Mouse (Mus musculus) forebrain, embryonic 13.5 days (tissue): Measurements from ENCODE around the gene Cbr4. TPM values are rescaled to one million over a fixed set of nuclear protein-coding genes. Genes with fewer than 3 reads are reported as not detected.

Experiments used
- ATAC-seq: fragments of 200-750 bp; cut with Nextera tagmentation; 2 replicates; pipeline ENCODE4 v1.8.0; 2017
- H3K27ac ChIP-seq: fragments of 300-500 bp; sonication (generic); 2 replicates; pipeline ENCODE4 v1.5.1; 2015; ENCODE audit warnings: inconsistent platforms, mild to moderate bottlenecking, moderate library complexity
- H3K27me3 ChIP-seq: fragments of 300-500 bp; sonication (generic); 2 replicates; pipeline ENCODE4 v1.6.1; 2015; ENCODE audit warnings: mild to moderate bottlenecking, inconsistent platforms
- H3K36me3 ChIP-seq: fragments of 300-500 bp; sonication (generic); 2 replicates; pipeline ENCODE4 v1.6.1; 2015; ENCODE audit warnings: mild to moderate bottlenecking, inconsistent platforms; ENCODE audit not compliant: poor library complexity, severe bottlenecking
- H3K4me1 ChIP-seq: fragments of 300-500 bp; sonication (generic); 2 replicates; pipeline ENCODE4 v1.6.1; 2015; ENCODE audit warnings: inconsistent platforms
- H3K4me2 ChIP-seq: fragments of 300-500 bp; sonication (generic); 2 replicates; pipeline ENCODE4 v1.6.1; 2015; ENCODE audit warnings: inconsistent platforms, mild to moderate bottlenecking, moderate library complexity
- H3K4me3 ChIP-seq: fragments of 300-500 bp; sonication (generic); 2 replicates; pipeline ENCODE4 v1.5.1; 2015; ENCODE audit warnings: mild to moderate bottlenecking, inconsistent platforms
- H3K9ac ChIP-seq: fragments of 300-500 bp; sonication (generic); 2 replicates; pipeline ENCODE4 v1.6.1; 2015; ENCODE audit warnings: mild to moderate bottlenecking, inconsistent platforms
- H3K9me3 ChIP-seq: fragments of 300-500 bp; sonication (generic); replicated peaks from 2 replicates; pipeline ENCODE4 v1.6.1; 2016; ENCODE audit warnings: inconsistent platforms
- WGBS: fragments of 180-500 bp; shearing (Covaris S2); methylation state at CpG from one replicate; pipeline ENCODE4 v1.1.7; 2015; 5-methylcytosine and 5-hydroxymethylcytosine counted together
- polyA plus RNA-seq: library from polyadenylated mRNA; unstranded; fragments of >200 nt; fragmentation: Nextera tagmentation; extraction: Ambion mirVana; gene quantifications from 2 replicates; pipeline ENCODE4 v1.2.1, GENCODE M21; 2015

Cbr4 gene
- polyA plus RNA-seq, 1 experiment from 2014 or later, result 25.1 TPM

GRCm38 (mm10) chr8:61532831-61533230 is 45.3 kb downstream of the Cbr4 start:
- Histone ChIP-seq H3K4me2 (no peak overlapping the region), H3K4me3 (no peak overlapping the region), H3K27me3 (no peaks in the 10 kb centered on the region), H3K9me3 (no peaks in the 10 kb centered on the region), H3K4me1 (no peaks in the 10 kb centered on the region), H3K9ac (no peak overlapping the region), H3K36me3 (peaks cover 48% of the 10 kb centered on the region), H3K27ac (no peak overlapping the region)
- no peak for ATAC-seq
- WGBS, result 89% methylated on average over 5 of the region's 5 CpGs

- 48% methylated on average over 15 of the region's 16 CpGs for WGBS
- Histone ChIP-seq H3K4me2 (no peak overlapping the region), H3K4me3 (no peak overlapping the region), H3K9ac (no peak overlapping the region), H3K27me3 (no peaks in the 10 kb centered on the region), H3K4me1 (no peaks in the 10 kb centered on the region), H3K9me3 (no peaks in the 10 kb centered on the region), H3K27ac (no peak overlapping the region), H3K36me3 (peaks cover 49% of the 10 kb centered on the region)
- ATAC-seq, result no peak
Measured at GRCm38 (mm10) chr8:61533356-61533926, 45.9 kb downstream of the Cbr4 start.

- ATAC-seq, result no peak
- H3K27ac ChIP-seq, result no peak overlapping the region
- H3K4me2 ChIP-seq, result no peak overlapping the region
Measured at GRCm38 (mm10) chr8:61535472-61535871, 47.9 kb downstream of the Cbr4 start.

GRCm38 (mm10) chr8:61537471-61537870 is 49.9 kb downstream of the Cbr4 start:
- Histone ChIP-seq H3K36me3 (peaks cover 37% of the 10 kb centered on the region), H3K4me3 (no peak overlapping the region), H3K4me2 (no peak overlapping the region), H3K9me3 (no peaks in the 10 kb centered on the region), H3K27ac (no peak overlapping the region), H3K9ac (no peak overlapping the region), H3K27me3 (no peaks in the 10 kb centered on the region), H3K4me1 (no peaks in the 10 kb centered on the region)
- no peak for ATAC-seq
- WGBS, result 87% methylated on average over 5 of the region's 5 CpGs

More at GRCm38 (mm10) chr8:61535472-61535871, 47.9 kb downstream of the Cbr4 start:
- Histone ChIP-seq H3K4me1 (no peaks in the 10 kb centered on the region), H3K27me3 (no peaks in the 10 kb centered on the region), H3K9me3 (no peaks in the 10 kb centered on the region), H3K36me3 (peaks cover 42% of the 10 kb centered on the region), H3K4me3 (no peak overlapping the region), H3K9ac (no peak overlapping the region)
- WGBS, result 83% methylated on average over 11 of the region's 11 CpGs

GRCm38 (mm10) chr8:61539828-61540500 is 52.4 kb downstream of the Cbr4 start:
- H3K4me2 ChIP-seq, result no peak overlapping the region
- H3K27me3 ChIP-seq, result no peaks in the 10 kb centered on the region
- H3K9ac ChIP-seq, result no peak overlapping the region
- no peak overlapping the region for H3K27ac ChIP-seq
- peak; percentile 80 for ATAC-seq
- peaks cover 30% of the 10 kb centered on the region for H3K36me3 ChIP-seq
- H3K9me3 ChIP-seq, result no peaks in the 10 kb centered on the region
- 48% methylated on average over 7 of the region's 7 CpGs for WGBS
- H3K4me1 ChIP-seq, result no peaks in the 10 kb centered on the region
- H3K4me3 ChIP-seq, result no peak overlapping the region

GRCm38 (mm10) chr8:61549585-61549984 is 62.1 kb downstream of the Cbr4 start:
- Histone ChIP-seq H3K4me2 (no peak overlapping the region), H3K9ac (no peak overlapping the region), H3K4me3 (no peak overlapping the region), H3K27me3 (no peaks in the 10 kb centered on the region), H3K9me3 (peaks cover 19% of the 10 kb centered on the region), H3K4me1 (0 out of 2 replicates have a peak, but pooled peaks cover 8% of the 10 kb centered on the region), H3K36me3 (peaks cover 36% of the 10 kb centered on the region), H3K27ac (no peak overlapping the region)
- no peak for ATAC-seq
- 76% methylated on average over 41 of the region's 41 CpGs for WGBS

GRCm38 (mm10) chr8:61550006-61550748 is 62.6 kb downstream of the Cbr4 start:
- H3K9me3 ChIP-seq, result peaks cover 19% of the 10 kb centered on the region
- H3K4me1 ChIP-seq, result 0 out of 2 replicates have a peak, but pooled peaks cover 8% of the 10 kb centered on the region
- H3K27me3 ChIP-seq, result no peaks in the 10 kb centered on the region
- no peak; the same call in 1 of the 2 replicates for ATAC-seq
- H3K27ac ChIP-seq, result no peak overlapping the region
- 59% methylated on average over 27 of the region's 27 CpGs for WGBS
- H3K4me3 ChIP-seq, result no peak overlapping the region
- peaks cover 36% of the 10 kb centered on the region for H3K36me3 ChIP-seq
- H3K4me2 ChIP-seq, result no peak overlapping the region
- no peak overlapping the region for H3K9ac ChIP-seq

- WGBS, result 62% methylated on average over 6 of the region's 6 CpGs
- H3K4me1 ChIP-seq, result 0 out of 2 replicates have a peak, but pooled peaks cover 8% of the 10 kb centered on the region
- peaks cover 19% of the 10 kb centered on the region for H3K9me3 ChIP-seq
- H3K27me3 ChIP-seq, result no peaks in the 10 kb centered on the region
- no peak overlapping the region for H3K4me2 ChIP-seq
- no peak overlapping the region for H3K4me3 ChIP-seq
- H3K27ac ChIP-seq, result no peak overlapping the region
- no peak overlapping the region for H3K9ac ChIP-seq
- ATAC-seq, result no peak
- H3K36me3 ChIP-seq, result peaks cover 28% of the 10 kb centered on the region
Measured at GRCm38 (mm10) chr8:61552221-61552620, 64.7 kb downstream of the Cbr4 start.

- H3K4me2 ChIP-seq, result no peak overlapping the region
- H3K9me3 ChIP-seq, result peaks cover 19% of the 10 kb centered on the region
- H3K9ac ChIP-seq, result no peak overlapping the region
- H3K4me3 ChIP-seq, result no peak overlapping the region
- no peak for ATAC-seq
- peaks cover 26% of the 10 kb centered on the region for H3K36me3 ChIP-seq
- 79% methylated on average over 8 of the region's 8 CpGs for WGBS
- no peak overlapping the region for H3K27ac ChIP-seq
- 0 out of 2 replicates have a peak, but pooled peaks cover 8% of the 10 kb centered on the region for H3K4me1 ChIP-seq
- no peaks in the 10 kb centered on the region for H3K27me3 ChIP-seq
Measured at GRCm38 (mm10) chr8:61552755-61553402, 65.3 kb downstream of the Cbr4 start.

- Histone ChIP-seq H3K9me3 (peaks cover under 1% of the 10 kb centered on the region; the same call in 1 of the 2 replicates), H3K4me1 (0 out of 2 replicates have a peak, but pooled peaks cover 8% of the 10 kb centered on the region), H3K27ac (no peak overlapping the region), H3K4me3 (no peak overlapping the region), H3K36me3 (peaks cover 1% of the 10 kb centered on the region; the same call in 1 of the 2 replicates), H3K4me2 (no peak overlapping the region), H3K27me3 (no peaks in the 10 kb centered on the region), H3K9ac (no peak overlapping the region)
- 46% methylated on average over 6 of the region's 6 CpGs for WGBS
- ATAC-seq, result peak; percentile 76; the same call in 1 of the 2 replicates
Measured at GRCm38 (mm10) chr8:61555343-61555742, 67.8 kb downstream of the Cbr4 start.

GRCm38 (mm10) chr8:61556219-61556618 is 68.7 kb downstream of the Cbr4 start:
- H3K4me2 ChIP-seq, result no peak overlapping the region
- no peak overlapping the region for H3K9ac ChIP-seq
- H3K9me3 ChIP-seq, result no peaks in the 10 kb centered on the region
- 68% methylated on average over 8 of the region's 8 CpGs for WGBS
- H3K27ac ChIP-seq, result no peak overlapping the region
- no peak overlapping the region for H3K4me3 ChIP-seq
- no peaks in the 10 kb centered on the region for H3K36me3 ChIP-seq
- ATAC-seq, result no peak
- 0 out of 2 replicates have a peak, but pooled peaks cover 8% of the 10 kb centered on the region for H3K4me1 ChIP-seq
- no peaks in the 10 kb centered on the region for H3K27me3 ChIP-seq
